Mouse (Mus musculus): Measurements from ENCODE around the gene Bbs2. TPM values are rescaled to one million over a fixed set of nuclear protein-coding genes. Genes with fewer than 3 reads are reported as not detected.
"Not testable (repeated sequence)": the region's sequence is repeated elsewhere in the genome, so short reads cannot be mapped to it uniquely, and the experiment has no call there.

The Bbs2 gene
- polyA plus RNA-seq, 1 experiment from 2014 or later, result 3.7 TPM

DNA sequence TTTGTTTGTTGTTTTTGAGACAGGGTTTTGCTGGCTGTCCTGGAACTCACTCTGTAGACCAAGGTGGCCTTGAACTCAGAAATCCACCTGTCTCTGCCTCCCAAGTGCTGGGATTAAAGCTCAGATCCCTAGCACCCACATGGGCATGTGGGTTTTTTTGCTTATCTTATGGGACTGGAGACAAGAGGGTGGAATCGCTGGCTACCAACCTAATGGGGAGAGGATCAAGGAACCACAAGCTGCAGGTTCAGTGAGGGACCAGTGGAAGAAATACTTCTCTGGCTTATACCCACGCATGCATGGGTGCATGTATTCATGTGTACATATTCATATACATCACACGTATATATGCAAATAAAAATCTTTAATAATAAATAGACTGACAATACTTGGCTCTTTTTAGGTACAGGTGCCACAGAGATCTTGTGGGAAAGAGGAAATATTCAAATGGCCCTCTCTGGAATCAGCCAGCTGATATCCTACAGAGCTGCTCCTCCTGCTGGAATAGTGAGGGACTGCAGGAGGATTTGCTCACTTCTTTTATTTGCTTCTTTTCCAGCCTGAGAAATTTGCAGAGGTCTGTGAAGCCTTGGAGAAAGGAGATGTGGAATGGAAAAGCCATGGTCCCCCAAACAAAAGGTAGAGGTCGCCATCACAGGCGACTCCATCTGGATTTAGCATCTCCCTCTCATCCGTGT, 41.4 kb downstream of the Bbs2 start:
- H3K4me3 ChIP-seq (ENCODE audit: inconsistent target), result no peak overlapping the region
- no peaks in the 10 kb centered on the region for H3K79me2 ChIP-seq (ENCODE audit: inconsistent target)
- H3K27ac ChIP-seq, result no peak overlapping the region
- peaks cover 39% of the 10 kb centered on the region for H3K36me3 ChIP-seq (ENCODE audit: inconsistent target)
- WGBS (ENCODE audit: missing documents), result 77% methylated on average over 6 of the region's 6 CpGs

DNA sequence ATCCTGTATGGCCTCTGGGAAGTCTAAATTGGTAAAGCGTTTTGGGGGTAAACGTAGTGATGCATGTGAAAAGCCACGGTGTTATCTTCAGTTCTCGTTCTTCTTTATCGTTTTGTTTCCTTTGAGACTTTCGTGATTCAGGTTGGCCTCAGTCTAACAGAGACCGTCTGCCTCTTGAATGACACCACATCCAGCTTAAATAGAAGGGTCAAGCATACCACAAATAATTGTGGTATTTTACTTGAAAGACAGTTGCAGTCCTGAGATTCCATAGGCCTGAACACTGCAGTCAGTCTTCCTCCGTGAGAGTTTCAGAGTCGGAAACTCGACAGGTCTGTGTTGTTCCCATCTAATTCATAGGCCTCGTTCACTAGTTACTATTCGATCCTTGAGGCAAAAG, 46.0 kb downstream of the Bbs2 start:
- Histone ChIP-seq H3K27ac (no peak overlapping the region), H3K4me3 (ENCODE audit: inconsistent target) (no peak overlapping the region), H3K36me3 (ENCODE audit: inconsistent target) (peaks cover 29% of the 10 kb centered on the region), H3K79me2 (ENCODE audit: inconsistent target) (no peaks in the 10 kb centered on the region)
- WGBS (ENCODE audit: missing documents), result 95% methylated on average over 12 of the region's 12 CpGs

DNA sequence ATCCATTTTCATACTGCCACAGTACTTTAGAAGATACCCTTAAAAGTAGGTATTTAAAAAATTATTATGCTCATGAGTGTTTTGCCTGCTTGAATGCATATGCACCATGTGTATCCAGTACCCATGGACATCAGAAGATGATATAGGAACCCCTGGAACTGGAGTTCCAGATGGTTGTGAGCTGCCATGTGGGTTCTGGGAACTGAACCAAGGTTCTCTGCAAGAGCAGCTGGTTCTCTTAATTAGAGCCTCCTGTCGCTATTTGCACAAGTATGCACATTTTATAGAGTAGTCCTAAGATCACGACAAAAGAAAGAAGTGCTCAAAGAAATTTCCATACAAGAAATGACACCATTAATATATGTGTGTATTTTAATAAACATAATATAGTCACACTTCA, 50.9 kb downstream of the Bbs2 start:
- Histone ChIP-seq H3K4me3 (ENCODE audit: inconsistent target) (no peak overlapping the region), H3K27ac (no peak overlapping the region), H3K36me3 (ENCODE audit: inconsistent target) (peaks cover 7% of the 10 kb centered on the region), H3K79me2 (ENCODE audit: inconsistent target) (no peaks in the 10 kb centered on the region)
- WGBS (ENCODE audit: missing documents), result 82% methylated on average over 2 of the region's 2 CpGs

DNA sequence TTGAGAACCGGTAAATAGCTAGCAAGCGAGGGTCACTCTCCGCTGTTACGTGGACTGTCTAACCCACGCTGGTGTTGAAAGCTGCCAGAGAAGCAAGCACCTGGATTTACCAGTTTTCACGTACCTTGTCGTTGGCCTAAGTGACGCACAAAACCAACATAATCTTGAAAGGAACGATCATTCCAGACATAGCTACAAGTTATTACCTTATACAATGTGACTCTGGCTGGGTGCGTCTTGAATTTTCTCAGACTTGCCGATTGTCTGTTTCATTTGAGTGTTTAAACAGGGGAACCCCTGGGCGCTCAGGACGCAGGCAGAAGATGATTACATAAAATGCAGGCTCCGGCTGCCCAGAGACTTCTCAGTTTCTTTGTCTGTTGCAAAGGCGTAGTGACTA, 60.9 kb downstream of the Bbs2 start:
- 4% methylated on average over 15 of the region's 15 CpGs for WGBS (ENCODE audit: missing documents)
- H3K27ac ChIP-seq, result peak overlapping the region; percentile 25; the same call in 1 of the 2 replicates

DNA sequence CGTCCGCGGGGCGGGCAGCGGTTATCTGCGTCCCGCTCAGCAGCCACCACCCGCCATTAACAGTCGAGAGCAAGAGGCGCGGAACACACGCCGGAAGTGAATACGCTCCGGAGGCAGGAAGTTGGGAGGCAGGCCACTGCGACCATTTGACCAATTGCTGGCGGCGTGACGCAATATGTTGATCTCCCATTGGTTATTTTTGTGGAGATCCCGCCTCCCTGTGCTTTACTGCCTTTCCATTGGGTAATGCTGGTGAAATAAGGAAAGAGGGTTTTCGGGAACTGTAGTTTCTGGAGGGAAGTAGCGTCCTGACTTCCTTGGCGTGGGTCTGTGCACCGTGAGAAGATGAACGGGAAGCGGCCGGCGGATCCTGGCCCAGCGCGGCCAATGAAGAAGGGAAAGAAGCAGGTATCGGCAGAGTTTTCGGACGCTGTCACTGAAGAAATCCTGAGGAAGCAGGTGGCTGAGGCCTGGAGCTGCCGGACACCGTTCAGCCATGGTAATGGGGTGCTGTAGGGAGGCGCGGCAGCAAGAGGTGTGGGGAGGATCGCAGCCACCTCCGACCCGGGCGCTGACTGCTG, 61.7 kb downstream of the Bbs2 start, which contains the start of the genes Nudt21 and Ogfod1:
TSS of gene Nudt21 (minus strand) at position 88 of the 581 bp plus-strand sequence.
TSS of gene Ogfod1 (plus strand) at position 255 of the 581 bp plus-strand sequence.
- Histone ChIP-seq H3K79me2 (ENCODE audit: inconsistent target) (peaks cover 45% of the 10 kb centered on the region), H3K4me3 (ENCODE audit: inconsistent target) (peak within 1 kb of the TSS; percentile 91), H3K27ac (peak within 1 kb of the TSS; percentile 36), H3K36me3 (ENCODE audit: inconsistent target) (no peaks in the 10 kb centered on the region)
- WGBS (ENCODE audit: missing documents), result under 1% methylated on average over 38 of the region's 41 CpGs

More for the DNA sequence above, 60.9 kb downstream of the Bbs2 start:
- H3K79me2 ChIP-seq (ENCODE audit: inconsistent target), result peaks cover 38% of the 10 kb centered on the region
- no peaks in the 10 kb centered on the region for H3K36me3 ChIP-seq (ENCODE audit: inconsistent target)
- H3K4me3 ChIP-seq (ENCODE audit: inconsistent target), result peak overlapping the region; percentile 91

DNA sequence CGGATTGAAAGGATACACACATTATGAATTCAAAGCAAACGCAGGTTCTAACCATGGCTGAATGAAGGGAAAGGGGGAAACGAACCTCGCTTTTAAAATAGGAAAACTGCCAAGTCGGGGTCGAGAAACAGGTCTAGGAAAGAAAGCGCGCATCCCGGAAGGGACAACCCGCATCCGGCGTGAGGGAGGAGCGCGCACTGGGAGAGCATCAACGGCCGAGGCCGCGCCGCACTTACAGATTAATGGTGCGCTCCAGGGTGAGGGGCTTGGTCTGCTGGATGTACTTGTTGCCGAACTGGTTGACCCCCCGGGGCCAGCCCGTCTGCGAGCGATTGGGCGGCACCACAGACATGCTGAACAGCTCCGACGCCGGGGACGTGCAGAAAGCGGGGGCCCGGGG, 62.2 kb downstream of the Bbs2 start:
- WGBS (ENCODE audit: missing documents), result 0% methylated on average over 14 of the region's 32 CpGs
- Histone ChIP-seq H3K27ac (peak overlapping the region; percentile 36), H3K4me3 (ENCODE audit: inconsistent target) (peak overlapping the region; percentile 91), H3K79me2 (ENCODE audit: inconsistent target) (peaks cover 50% of the 10 kb centered on the region)
- not testable (repeated sequence) for H3K36me3 ChIP-seq (ENCODE audit: inconsistent target)

DNA sequence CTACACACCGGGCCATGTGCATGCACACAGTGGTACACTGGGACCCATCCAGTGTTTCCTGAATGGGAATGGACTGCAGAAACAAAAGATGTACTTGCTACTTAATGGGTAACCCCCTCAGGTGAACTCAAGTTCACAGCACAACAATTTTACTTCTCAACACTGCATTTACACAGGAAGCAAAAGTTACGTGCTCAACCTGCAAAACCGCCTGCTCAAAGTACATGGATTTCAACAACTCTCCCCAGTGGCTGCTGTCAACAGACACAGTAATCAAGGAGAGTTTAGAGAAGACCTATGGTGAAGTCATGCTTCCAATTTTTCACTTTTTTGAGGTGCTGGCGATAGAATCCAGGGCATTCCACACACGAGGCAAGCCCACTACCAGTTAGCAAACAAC, 63.5 kb downstream of the Bbs2 start:
- Histone ChIP-seq H3K4me3 (ENCODE audit: inconsistent target) (no peak overlapping the region), H3K36me3 (ENCODE audit: inconsistent target) (peaks cover 13% of the 10 kb centered on the region; the same call in 1 of the 2 replicates), H3K79me2 (ENCODE audit: inconsistent target) (peaks cover 64% of the 10 kb centered on the region), H3K27ac (no peak overlapping the region)
- 74% methylated on average over 5 of the region's 5 CpGs for WGBS (ENCODE audit: missing documents)

DNA sequence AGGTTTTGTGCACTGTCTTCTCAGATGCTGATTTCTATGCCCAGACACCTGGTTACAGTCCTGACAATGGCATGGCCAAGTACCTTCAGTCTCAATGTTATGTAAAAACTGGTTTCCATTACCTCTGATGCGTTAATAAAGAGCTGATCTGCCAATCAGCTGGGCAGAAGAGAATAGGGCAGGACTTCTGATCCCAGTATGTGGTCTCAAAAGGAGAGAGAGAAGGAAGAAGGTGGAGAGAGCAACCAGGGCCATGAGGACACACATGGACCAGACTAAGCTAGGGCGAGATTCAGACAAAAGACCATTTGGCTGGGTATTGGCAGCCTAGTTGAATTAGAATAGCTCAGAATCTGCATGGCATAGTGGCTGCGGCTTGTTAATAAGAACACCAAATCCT, 65.1 kb downstream of the Bbs2 start:
- no peak overlapping the region for H3K4me3 ChIP-seq (ENCODE audit: inconsistent target)
- H3K27ac ChIP-seq, result no peak overlapping the region
- H3K36me3 ChIP-seq (ENCODE audit: inconsistent target), result peaks cover 25% of the 10 kb centered on the region
- peaks cover 64% of the 10 kb centered on the region for H3K79me2 ChIP-seq (ENCODE audit: inconsistent target)
- 88% methylated on average over 3 of the region's 3 CpGs for WGBS (ENCODE audit: missing documents)

DNA sequence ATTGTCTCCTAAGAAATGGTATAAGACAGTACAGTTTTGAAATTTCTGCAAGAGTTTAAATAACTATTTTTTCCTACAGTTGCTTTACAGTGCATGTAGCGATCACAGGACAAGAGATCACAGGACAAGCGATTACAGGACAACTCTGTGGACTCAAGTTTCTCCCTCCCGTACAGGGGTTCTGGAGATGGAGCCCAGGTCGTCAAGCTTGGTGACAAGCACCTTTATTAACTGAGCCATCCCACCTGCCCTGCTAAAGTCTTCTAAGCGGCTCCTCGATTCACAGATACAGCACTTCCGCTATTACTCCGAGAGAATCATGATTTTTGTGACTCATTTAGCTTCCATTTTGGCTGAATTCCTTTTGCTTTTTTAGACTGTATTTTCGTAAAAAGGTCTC, 69.0 kb downstream of the Bbs2 start:
- peaks cover 57% of the 10 kb centered on the region for H3K36me3 ChIP-seq (ENCODE audit: inconsistent target)
- H3K4me3 ChIP-seq (ENCODE audit: inconsistent target), result no peak overlapping the region
- no peak overlapping the region for H3K27ac ChIP-seq
- H3K79me2 ChIP-seq (ENCODE audit: inconsistent target), result peaks cover 45% of the 10 kb centered on the region
- 95% methylated on average over 9 of the region's 9 CpGs for WGBS (ENCODE audit: missing documents)

DNA sequence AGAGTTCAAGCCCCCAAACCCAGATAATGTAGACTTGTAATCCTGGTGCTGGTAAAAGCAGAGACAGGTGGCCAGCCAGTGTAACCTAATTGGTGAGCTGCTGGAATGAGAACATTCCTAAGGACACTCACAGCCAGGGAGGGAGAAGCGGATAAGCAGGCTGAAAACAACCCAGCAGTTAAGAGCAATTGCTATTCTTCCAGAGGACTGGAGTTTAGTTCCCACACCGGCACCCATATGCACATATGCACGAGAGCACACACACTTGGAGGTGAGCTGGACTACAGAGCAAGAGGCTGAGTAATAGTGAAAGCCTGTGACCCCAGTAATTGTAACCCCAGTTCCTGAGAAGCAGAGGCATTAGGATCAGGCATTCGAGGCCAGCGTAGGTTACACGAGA, 74.8 kb downstream of the Bbs2 start:
- Histone ChIP-seq H3K79me2 (ENCODE audit: inconsistent target) (no peaks in the 10 kb centered on the region), H3K27ac (no peak overlapping the region), H3K4me3 (ENCODE audit: inconsistent target) (no peak overlapping the region), H3K36me3 (ENCODE audit: inconsistent target) (peaks cover 58% of the 10 kb centered on the region)
- WGBS (ENCODE audit: missing documents), result 96% methylated on average over 6 of the region's 6 CpGs

Other genes starting within 250 kb of the Bbs2 start
- gene Amfr, start 86.1 kb downstream of the Bbs2 start, polyA plus RNA-seq (2018), result 58.0 to 95.8 TPM (median 83.8 TPM) in 3 replicates
- gene Nudt21, start 61.9 kb downstream of the Bbs2 start, polyA plus RNA-seq (2018), result 14.7 to 21.2 TPM (median 18.5 TPM) in 3 replicates
- 9.5 to 14.0 TPM (median 11.2 TPM) in 3 replicates for gene Ogfod1, start 61.7 kb downstream of the Bbs2 start, polyA plus RNA-seq (2018)
- gene Mt4, start 38.3 kb upstream of the Bbs2 start, polyA plus RNA-seq (2018), result not detected in 3 replicates
- gene Mt3, start 53.7 kb upstream of the Bbs2 start, polyA plus RNA-seq (2018), result not detected in 3 replicates
- 23.3 to 71.9 TPM (median 36.5 TPM) in 3 replicates for gene Mt2, start 73.7 kb upstream of the Bbs2 start, polyA plus RNA-seq (2018)
- 337 to 418 TPM (median 412 TPM) in 3 replicates for gene Mt1, start 80.2 kb upstream of the Bbs2 start, polyA plus RNA-seq (2018)
- gene Nup93, start 115.6 kb upstream of the Bbs2 start, polyA plus RNA-seq (2018), result 20.6 to 35.1 TPM (median 24.9 TPM) in 3 replicates
- gene Slc12a3, start 230.3 kb upstream of the Bbs2 start, polyA plus RNA-seq (2018), result not detected in 3 replicates